Mouse (Mus musculus) embryonic facial prominence, embryonic 13.5 days (tissue): ENCODE measurements at regions not wholly inside any gene's neighbourhood (a gene's known extent, or its start where the extent isn't known, plus 50 kb on each side); places are given as distances from the start of the nearest gene placed in this dataset.

Source experiments
- ATAC-seq: fragments of 200-750 bp; cut with Nextera tagmentation; 2 replicates; pipeline ENCODE4 v1.8.0; 2017; ENCODE audit warnings: low read depth; ENCODE audit not compliant: insufficient number of reproducible peaks, insufficient read depth, low FRiP score, low TSS enrichment
- H3K27ac ChIP-seq: fragments of 300-500 bp; sonication (generic); 2 replicates; pipeline ENCODE4 v1.5.1; 2015; ENCODE audit warnings: moderate library complexity, mild to moderate bottlenecking, inconsistent platforms
- H3K27me3 ChIP-seq: fragments of 300-500 bp; sonication (generic); 2 replicates; pipeline ENCODE4 v1.6.1; 2015; ENCODE audit warnings: mild to moderate bottlenecking, inconsistent platforms
- H3K36me3 ChIP-seq: fragments of 300-500 bp; sonication (generic); 2 replicates; pipeline ENCODE4 v1.6.1; 2015; ENCODE audit warnings: mild to moderate bottlenecking, inconsistent platforms
- H3K4me1 ChIP-seq: fragments of 300-500 bp; sonication (generic); 2 replicates; pipeline ENCODE4 v1.6.1; 2015; ENCODE audit warnings: inconsistent platforms
- H3K4me2 ChIP-seq: fragments of 300-500 bp; sonication (generic); 2 replicates; pipeline ENCODE4 v1.6.1; 2015; ENCODE audit warnings: moderate library complexity, mild to moderate bottlenecking, inconsistent platforms
- H3K4me3 ChIP-seq: fragments of 300-500 bp; sonication (generic); 2 replicates; pipeline ENCODE4 v1.5.1; 2015; ENCODE audit warnings: mild to moderate bottlenecking, inconsistent platforms
- H3K9ac ChIP-seq: fragments of 300-500 bp; sonication (generic); 2 replicates; pipeline ENCODE4 v1.6.1; 2015; ENCODE audit warnings: mild to moderate bottlenecking, inconsistent platforms
- H3K9me3 ChIP-seq: fragments of 300-500 bp; sonication (generic); 2 replicates; pipeline ENCODE4 v1.6.1; 2016; ENCODE audit warnings: inconsistent platforms
- WGBS: fragments of 180-500 bp; shearing (Covaris S2); methylation state at CpG from one replicate; pipeline ENCODE4 v1.1.7; 2015; ENCODE audit warnings: mixed read lengths; 5-methylcytosine and 5-hydroxymethylcytosine counted together

DNA sequence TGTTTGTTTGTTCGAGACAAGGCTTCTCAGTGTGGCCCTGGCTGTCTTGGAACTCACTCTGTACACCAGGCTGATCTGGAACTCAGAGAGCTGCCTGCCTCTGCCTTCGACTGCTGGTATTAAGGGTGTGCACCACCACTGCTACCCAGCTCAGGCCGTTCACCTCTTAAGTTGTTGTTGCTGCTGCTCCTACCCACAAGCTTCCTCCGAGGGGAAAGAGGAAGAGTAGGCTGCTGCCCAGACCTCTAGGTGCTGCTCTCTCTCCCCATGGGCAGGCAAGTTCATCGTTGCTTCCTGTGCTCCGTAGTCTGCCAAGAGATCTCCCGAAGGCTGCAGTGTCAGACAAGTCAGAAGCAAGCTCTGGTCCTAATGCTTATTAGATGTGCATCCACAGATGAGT lies 64.2 kb upstream of the Plet1 start:
- no peak overlapping the region for H3K4me3 ChIP-seq
- peaks cover 14% of the 10 kb centered on the region; the same call in 1 of the 2 replicates for H3K4me1 ChIP-seq
- no peak overlapping the region for H3K9ac ChIP-seq
- 81% methylated on average over 7 of the region's 7 CpGs for WGBS
- H3K27me3 ChIP-seq: 0 out of 2 replicates have a peak, but pooled peaks cover 9% of the 10 kb centered on the region
- H3K9me3 ChIP-seq: no peaks in the 10 kb centered on the region
- H3K4me2 ChIP-seq: no peak overlapping the region
- ATAC-seq: no peak
- no peak overlapping the region for H3K27ac ChIP-seq
- H3K36me3 ChIP-seq: no peaks in the 10 kb centered on the region

DNA sequence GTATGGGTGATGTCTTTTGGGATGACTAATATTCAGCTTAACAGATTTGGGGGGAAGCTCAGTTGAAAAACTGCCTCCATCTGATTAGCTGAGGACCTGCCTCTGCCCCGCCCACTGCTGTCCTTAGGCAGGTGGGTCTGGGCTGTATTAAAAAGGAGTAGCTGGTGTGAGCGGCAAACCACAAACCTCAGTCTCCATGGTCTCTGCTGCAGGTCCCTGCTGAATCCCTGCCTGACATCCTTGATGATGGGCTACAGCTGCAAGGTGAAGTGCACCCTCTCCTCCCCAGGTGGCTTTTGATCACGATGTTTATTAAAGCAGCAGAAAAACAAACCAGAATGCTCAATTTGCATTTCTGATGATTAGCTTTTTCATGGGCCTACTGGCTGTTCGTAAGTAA lies 60.8 kb upstream of the Plet1 start:
- H3K27me3 ChIP-seq: 0 out of 2 replicates have a peak, but pooled peaks cover 9% of the 10 kb centered on the region
- no peaks in the 10 kb centered on the region for H3K36me3 ChIP-seq
- ATAC-seq: no peak
- no peaks in the 10 kb centered on the region for H3K9me3 ChIP-seq
- H3K9ac ChIP-seq: no peak overlapping the region
- H3K4me1 ChIP-seq: peaks cover 15% of the 10 kb centered on the region; the same call in 1 of the 2 replicates
- no peak overlapping the region for H3K4me2 ChIP-seq
- WGBS: 68% methylated on average over 4 of the region's 4 CpGs
- H3K27ac ChIP-seq: no peak overlapping the region
- H3K4me3 ChIP-seq: no peak overlapping the region

DNA sequence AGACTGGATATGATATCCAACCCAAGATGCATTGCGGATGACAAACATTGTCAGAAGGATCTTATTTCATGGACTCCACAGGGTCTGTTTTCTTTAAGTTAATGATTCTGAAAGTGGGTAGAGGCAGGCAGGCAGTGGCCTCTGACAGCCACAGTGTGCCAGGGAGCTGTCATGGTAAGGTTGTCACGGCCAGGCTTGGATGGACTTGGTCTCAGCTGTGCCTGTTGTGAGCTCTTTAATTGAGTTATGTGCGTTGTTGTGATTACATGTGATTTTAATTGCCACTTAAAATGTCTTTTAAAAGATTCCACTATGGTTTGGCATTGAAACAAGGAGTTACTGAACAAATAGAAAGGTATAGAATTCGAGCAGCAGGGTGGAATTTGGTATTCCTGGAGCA lies 60.3 kb upstream of the Plet1 start:
- H3K27me3 ChIP-seq: 0 out of 2 replicates have a peak, but pooled peaks cover 9% of the 10 kb centered on the region
- H3K36me3 ChIP-seq: no peaks in the 10 kb centered on the region
- H3K9me3 ChIP-seq: no peaks in the 10 kb centered on the region
- WGBS: 34% methylated on average over 4 of the region's 4 CpGs
- H3K4me2 ChIP-seq: no peak overlapping the region
- H3K27ac ChIP-seq: no peak overlapping the region
- no peak for ATAC-seq
- no peak overlapping the region for H3K4me3 ChIP-seq
- no peak overlapping the region for H3K9ac ChIP-seq
- peaks cover 15% of the 10 kb centered on the region; the same call in 1 of the 2 replicates for H3K4me1 ChIP-seq

DNA sequence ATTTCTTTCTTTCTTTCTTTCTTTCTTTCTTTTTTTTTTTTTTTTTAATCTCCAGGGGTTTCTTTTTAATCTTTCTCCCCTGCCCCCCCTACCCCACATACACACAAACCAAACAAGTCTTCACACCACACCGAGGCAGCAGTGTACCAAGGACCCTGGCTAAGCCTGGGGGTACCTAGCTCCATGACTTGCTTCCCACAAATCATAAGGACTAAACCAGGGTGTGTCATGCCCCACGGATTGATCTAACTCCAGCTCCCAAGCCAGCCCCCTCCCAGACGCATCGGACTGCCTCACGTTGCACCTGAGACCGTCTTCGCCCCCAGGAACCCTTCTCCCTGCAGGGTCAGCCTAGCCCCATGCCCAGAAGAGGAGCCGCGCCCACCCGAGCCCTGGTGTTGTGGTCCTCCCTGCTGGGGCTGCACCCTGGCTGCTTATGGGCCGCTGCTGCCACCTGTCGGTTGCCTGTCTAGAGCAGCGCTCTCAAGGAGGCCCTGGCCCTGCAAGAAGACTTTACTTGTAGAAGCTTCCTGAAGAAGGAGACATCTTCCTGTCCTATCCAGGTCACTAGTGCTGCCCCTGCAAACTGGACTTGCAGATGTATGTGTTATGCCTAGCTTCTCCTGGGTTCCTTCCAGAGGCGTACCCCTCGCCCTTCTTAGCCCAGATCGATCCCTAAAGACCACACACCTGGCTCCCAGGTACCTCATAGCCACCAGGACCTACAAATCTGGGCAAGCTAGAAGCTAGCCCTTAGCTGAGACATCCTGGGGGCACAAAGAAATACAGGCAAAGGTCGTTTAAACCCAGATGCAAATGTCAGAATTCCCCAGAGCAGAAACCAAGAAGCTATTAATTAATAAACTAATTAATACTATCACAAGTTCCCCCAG lies 56.2 kb upstream of the Plet1 start:
- no peak overlapping the region for H3K27ac ChIP-seq
- H3K27me3 ChIP-seq: no peaks in the 10 kb centered on the region
- peak; percentile 63; the same call in 1 of the 2 replicates for ATAC-seq
- no peaks in the 10 kb centered on the region for H3K9me3 ChIP-seq
- peak overlapping the region; percentile 67 for H3K4me2 ChIP-seq
- 14% methylated on average over 17 of the region's 17 CpGs for WGBS
- peak overlapping the region; percentile 61; the same call in 1 of the 2 replicates for H3K9ac ChIP-seq
- no peaks in the 10 kb centered on the region for H3K36me3 ChIP-seq
- peak overlapping the region; percentile 34 for H3K4me3 ChIP-seq
- peaks cover 19% of the 10 kb centered on the region; the same call in 1 of the 2 replicates for H3K4me1 ChIP-seq

DNA sequence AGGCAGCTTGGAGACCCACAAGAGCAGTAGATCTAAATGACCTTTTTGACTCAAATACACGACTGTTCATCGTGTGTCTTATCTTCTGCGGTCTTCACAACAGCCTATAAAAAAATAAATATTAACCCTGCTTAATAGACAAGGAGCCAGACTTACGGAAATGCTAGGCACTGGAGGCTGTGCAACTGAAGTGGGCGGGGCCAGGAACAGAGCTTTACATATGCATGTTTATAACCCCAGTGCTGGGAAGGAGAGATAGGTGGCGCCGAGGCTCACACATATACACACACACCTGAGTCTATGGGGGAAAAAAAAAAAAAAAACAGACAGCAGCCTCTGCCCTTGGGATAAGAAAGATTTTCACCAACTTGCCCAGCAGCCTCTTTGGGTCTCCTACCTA lies 55.6 kb upstream of the Plet1 start:
- H3K9me3 ChIP-seq: no peaks in the 10 kb centered on the region
- no peak overlapping the region for H3K4me2 ChIP-seq
- peaks cover 15% of the 10 kb centered on the region; the same call in 1 of the 2 replicates for H3K4me1 ChIP-seq
- H3K9ac ChIP-seq: no peak overlapping the region
- no peak overlapping the region for H3K4me3 ChIP-seq
- WGBS: 65% methylated on average over 7 of the region's 7 CpGs
- H3K36me3 ChIP-seq: no peaks in the 10 kb centered on the region
- no peaks in the 10 kb centered on the region for H3K27me3 ChIP-seq
- ATAC-seq: no peak
- no peak overlapping the region for H3K27ac ChIP-seq

DNA sequence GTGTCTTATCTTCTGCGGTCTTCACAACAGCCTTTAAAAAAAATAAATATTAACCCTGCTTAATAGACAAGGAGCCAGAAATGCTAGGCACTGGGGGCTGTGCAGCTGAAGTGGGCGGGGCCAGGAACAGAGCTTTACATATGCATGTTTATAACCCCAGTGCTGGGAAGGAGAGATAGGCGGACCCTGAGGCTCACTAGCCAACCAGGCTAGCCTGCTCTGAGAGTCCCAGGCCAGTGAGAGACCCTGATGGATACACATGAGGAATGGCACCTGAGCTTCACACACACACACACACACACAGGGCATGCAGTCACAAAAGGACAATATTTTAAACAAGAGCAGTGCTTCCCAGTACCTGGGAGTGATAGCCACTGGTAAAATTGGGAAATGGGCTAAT lies 54.1 kb upstream of the Plet1 start:
- Histone ChIP-seq H3K4me1 (peaks cover 10% of the 10 kb centered on the region; the same call in 1 of the 2 replicates), H3K9ac (no peak overlapping the region), H3K27me3 (no peaks in the 10 kb centered on the region), H3K4me3 (no peak overlapping the region), H3K4me2 (no peak overlapping the region), H3K36me3 (no peaks in the 10 kb centered on the region), H3K9me3 (no peaks in the 10 kb centered on the region), H3K27ac (no peak overlapping the region)
- WGBS: 71% methylated on average over 3 of the region's 3 CpGs
- ATAC-seq: no peak

DNA sequence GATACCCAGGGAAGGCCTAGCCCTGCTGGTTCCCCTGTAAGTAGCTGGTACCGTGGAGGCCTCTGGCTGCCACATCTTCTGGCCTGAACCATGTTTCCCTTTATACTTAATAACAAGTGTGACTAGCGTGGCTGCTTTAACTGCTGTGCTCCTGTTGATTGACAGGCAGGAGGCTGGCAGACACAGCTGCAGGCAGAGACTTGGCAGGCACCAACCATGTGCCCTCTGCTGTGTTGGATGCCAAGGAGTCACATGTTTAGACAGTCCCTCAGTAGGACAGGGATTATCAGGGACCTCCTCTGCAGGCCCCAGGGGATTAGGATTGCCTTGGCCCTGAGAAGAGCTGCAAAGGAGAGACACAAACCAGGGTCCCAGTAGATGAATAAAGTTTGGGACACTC lies 53.6 kb upstream of the Plet1 start:
- Histone ChIP-seq H3K36me3 (no peaks in the 10 kb centered on the region), H3K9ac (no peak overlapping the region), H3K4me2 (no peak overlapping the region), H3K4me3 (no peak overlapping the region), H3K9me3 (no peaks in the 10 kb centered on the region), H3K4me1 (peaks cover 10% of the 10 kb centered on the region; the same call in 1 of the 2 replicates), H3K27me3 (no peaks in the 10 kb centered on the region), H3K27ac (no peak overlapping the region)
- no peak for ATAC-seq
- 48% methylated on average over 2 of the region's 2 CpGs for WGBS

DNA sequence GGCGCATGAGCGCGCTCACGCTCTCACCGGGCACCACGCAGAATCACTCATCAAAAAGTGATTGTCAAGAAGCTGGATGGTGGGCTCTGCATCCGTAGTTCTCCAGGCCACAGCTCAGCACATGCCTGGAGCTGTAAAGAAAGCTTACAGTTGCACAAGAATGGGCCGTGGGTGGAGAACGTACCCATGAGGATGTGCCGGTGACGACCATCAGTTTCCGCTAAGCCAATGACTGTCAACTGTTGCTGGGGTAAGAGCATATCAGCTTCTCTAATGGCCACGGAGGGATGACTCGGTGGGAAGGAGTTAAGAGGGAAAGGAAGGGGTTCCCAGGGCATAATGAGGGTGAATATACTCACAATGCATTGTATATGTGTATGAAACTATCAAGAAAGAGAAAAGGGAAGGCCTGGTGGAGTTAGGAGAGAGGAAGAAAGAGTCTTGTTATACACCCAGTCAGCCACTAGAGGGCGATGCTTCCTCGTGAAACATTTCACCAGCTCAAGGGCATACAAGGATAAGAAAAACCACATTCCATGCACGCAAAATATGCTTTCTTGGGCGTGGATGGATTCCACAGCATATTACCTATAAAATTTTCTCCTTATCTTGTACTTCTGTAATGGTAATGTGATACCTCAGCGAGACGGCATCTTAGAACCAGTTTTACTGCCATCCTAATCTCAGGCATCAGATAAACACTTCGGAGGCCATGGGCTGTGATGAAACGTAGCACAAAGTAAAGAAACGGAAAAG lies 50.4 kb upstream of the Plet1 start:
- Histone ChIP-seq H3K9me3 (no peaks in the 10 kb centered on the region), H3K9ac (no peak overlapping the region), H3K27me3 (no peaks in the 10 kb centered on the region), H3K36me3 (no peaks in the 10 kb centered on the region), H3K4me1 (peaks cover 4% of the 10 kb centered on the region; the same call in 1 of the 2 replicates), H3K4me3 (no peak overlapping the region), H3K27ac (no peak overlapping the region), H3K4me2 (peak overlapping the region; percentile 32)
- ATAC-seq: no peak
- 52% methylated on average over 23 of the region's 23 CpGs for WGBS
